Mouse (Mus musculus): ENCODE measurements around the gene Ace3.

- TF ChIP-seq CTCF (IDR thresholded peaks at IDR 0.05; ENCODE audit: control insufficient read depth, insufficient read depth, insufficient read length), result no peak
- TF ChIP-seq MYOG (IDR thresholded peaks at IDR 0.05; ENCODE audit: control insufficient read depth, extremely low read depth, insufficient read length), result no peak
Observed at GRCm38 (mm10) chr11:106033491-106033919, 39.0 kb downstream of the Ace3 start.
